Mouse (Mus musculus): Measurements from ENCODE around the gene Arhgef12. TPM values are rescaled to one million over a fixed set of nuclear protein-coding genes. Genes with fewer than 3 reads are reported as not detected.

Gene Arhgef12
- polyA plus RNA-seq, 1 experiment from 2014 or later = 3.9 TPM

DNA sequence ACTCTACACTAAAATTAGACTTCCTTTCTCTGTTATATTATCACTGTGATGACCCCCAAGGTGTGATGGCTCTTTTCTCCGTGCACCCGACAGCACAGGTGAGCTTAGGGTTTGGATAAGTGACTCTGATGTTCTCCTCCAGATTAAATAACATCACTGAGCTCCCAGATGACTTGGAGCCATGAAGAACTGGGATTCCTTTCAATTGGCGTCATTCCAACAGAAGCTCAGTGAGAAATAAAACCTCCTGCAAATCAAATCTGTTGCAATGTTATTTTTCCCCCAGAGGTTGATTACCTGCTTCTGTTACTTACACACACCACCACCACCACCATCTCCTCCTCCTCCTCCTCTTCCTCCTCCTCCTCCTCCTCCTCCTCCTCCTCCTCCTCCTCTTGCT is 13.2 kb downstream of the Arhgef12 start:
- no peak for TF ChIP-seq CTCF (IDR thresholded peaks at IDR 0.05; ENCODE audit: low read depth)

DNA sequence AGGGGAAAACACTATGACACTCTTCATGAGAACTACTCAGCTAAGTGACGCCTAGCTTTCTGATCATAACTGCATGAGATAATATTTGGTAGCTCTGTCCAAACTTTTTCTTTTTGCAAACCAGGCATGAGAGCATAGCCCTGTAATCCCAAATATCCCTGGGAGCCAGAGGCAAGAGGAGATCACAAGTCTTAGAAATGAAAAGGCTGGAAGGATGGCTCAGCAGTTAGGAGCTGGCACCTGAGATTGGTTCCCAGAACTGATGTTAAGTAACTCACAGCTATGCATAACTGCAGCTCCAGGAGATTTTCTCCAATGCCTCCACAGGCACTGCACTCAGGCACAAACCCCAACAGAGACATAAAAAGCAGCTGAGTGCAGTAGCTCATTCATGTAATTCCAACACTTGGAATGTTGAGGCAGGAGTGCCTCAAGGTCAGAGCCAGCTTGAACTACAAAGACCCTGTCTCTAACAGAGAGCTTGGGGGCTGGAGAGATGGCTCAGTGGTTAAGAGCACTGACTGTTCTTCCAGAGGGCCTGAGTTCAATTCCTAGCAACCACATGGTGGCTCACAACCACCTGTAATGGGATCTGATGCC is 21.3 kb downstream of the Arhgef12 start:
- Histone ChIP-seq H3K27me3 (replicated peaks; ENCODE audit: control insufficient read depth, insufficient read depth, low read length) (no peaks in the 10 kb centered on the region), H3K4me3 (ENCODE audit: low read depth, low read length) (no peak overlapping the region), H3K4me1 (replicated peaks; ENCODE audit: control insufficient read depth, insufficient read depth, low read length) (peaks cover 3% of the 10 kb centered on the region; the same call in 1 of the 2 replicates), H3K36me3 (ENCODE audit: control insufficient read depth, insufficient read depth) (no peaks in the 10 kb centered on the region), H3K9me3 (ENCODE audit: control insufficient read depth) (no peaks in the 10 kb centered on the region), H3K4me2 (replicated peaks; ENCODE audit: low read depth) (no peak overlapping the region), H3K27ac (ENCODE audit: low read depth, low read length) (no peak overlapping the region), H3K9ac (ENCODE audit: low read depth, low read length) (no peak overlapping the region)
- 88% methylated on average over 1 of the region's 1 CpGs for WGBS
- ATAC-seq = no peak
- no peak for TF ChIP-seq CTCF (IDR thresholded peaks at IDR 0.05; ENCODE audit: low read depth)

More for the DNA sequence above, 13.2 kb downstream of the Arhgef12 start:
- no peak for ATAC-seq
- H3K9ac ChIP-seq (ENCODE audit: low read depth, low read length) = no peak overlapping the region
- no peaks in the 10 kb centered on the region for H3K36me3 ChIP-seq (ENCODE audit: control insufficient read depth, insufficient read depth)
- peaks cover 2% of the 10 kb centered on the region for H3K4me1 ChIP-seq (replicated peaks; ENCODE audit: control insufficient read depth, insufficient read depth, low read length)
- no peaks in the 10 kb centered on the region for H3K27me3 ChIP-seq (replicated peaks; ENCODE audit: control insufficient read depth, insufficient read depth, low read length)
- no peak overlapping the region for H3K27ac ChIP-seq (ENCODE audit: low read depth, low read length)
- 66% methylated on average over 3 of the region's 3 CpGs for WGBS
- H3K4me3 ChIP-seq (ENCODE audit: low read depth, low read length) = no peak overlapping the region
- H3K4me2 ChIP-seq (replicated peaks; ENCODE audit: low read depth) = no peak overlapping the region
- no peaks in the 10 kb centered on the region for H3K9me3 ChIP-seq (ENCODE audit: control insufficient read depth)

GRCm38 (mm10) chr9:43084496-43085362 is 22.3 kb downstream of the Arhgef12 start:
- no peak overlapping the region for H3K27ac ChIP-seq (ENCODE audit: low read depth, low read length)
- no peak for ATAC-seq
- 63% methylated on average over 7 of the region's 7 CpGs for WGBS

DNA sequence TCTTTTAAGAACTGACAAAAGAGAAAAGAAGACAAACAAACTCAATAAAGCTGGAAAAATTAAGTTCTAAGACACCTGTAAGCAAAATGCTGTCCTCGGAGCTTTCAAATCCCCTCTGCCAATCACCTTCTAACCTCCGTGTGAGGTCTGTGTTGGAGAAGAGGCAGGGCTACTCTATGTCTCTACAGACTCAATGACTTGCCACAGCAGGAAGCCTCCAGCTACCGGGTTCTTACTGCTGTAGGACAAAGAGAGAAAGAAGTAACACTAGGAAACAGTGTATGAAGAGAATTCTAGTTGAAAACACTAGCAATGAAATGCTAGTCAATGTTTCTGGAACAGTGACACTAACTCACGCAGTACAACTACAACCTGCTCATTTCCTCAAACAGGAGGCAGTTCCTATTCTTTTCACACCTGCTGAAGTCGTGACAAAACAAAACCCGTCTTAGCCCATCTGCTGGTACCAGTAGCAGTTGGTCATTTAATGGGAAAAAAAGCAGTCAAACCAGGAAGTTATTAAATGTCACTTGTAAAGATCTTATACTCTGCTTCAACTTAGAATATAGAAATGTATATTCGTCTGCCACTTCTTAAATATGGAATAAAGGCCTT is 23.5 kb downstream of the Arhgef12 start:
- no peak overlapping the region for H3K4me3 ChIP-seq (ENCODE audit: low read depth, low read length)
- TF ChIP-seq CTCF (IDR thresholded peaks at IDR 0.05; ENCODE audit: low read depth) = no peak
- no peaks in the 10 kb centered on the region for H3K36me3 ChIP-seq (ENCODE audit: control insufficient read depth, insufficient read depth)
- peaks cover 3% of the 10 kb centered on the region; the same call in 1 of the 2 replicates for H3K4me1 ChIP-seq (replicated peaks; ENCODE audit: control insufficient read depth, insufficient read depth, low read length)
- no peaks in the 10 kb centered on the region for H3K9me3 ChIP-seq (ENCODE audit: control insufficient read depth)
- H3K4me2 ChIP-seq (replicated peaks; ENCODE audit: low read depth) = no peak overlapping the region
- H3K27ac ChIP-seq (ENCODE audit: low read depth, low read length) = no peak overlapping the region
- no peak for ATAC-seq
- WGBS = 67% methylated on average over 7 of the region's 7 CpGs
- no peaks in the 10 kb centered on the region for H3K27me3 ChIP-seq (replicated peaks; ENCODE audit: control insufficient read depth, insufficient read depth, low read length)
- H3K9ac ChIP-seq (ENCODE audit: low read depth, low read length) = no peak overlapping the region

More at GRCm38 (mm10) chr9:43084496-43085362, 22.3 kb downstream of the Arhgef12 start:
- Histone ChIP-seq H3K9me3 (ENCODE audit: control insufficient read depth) (no peaks in the 10 kb centered on the region), H3K4me2 (replicated peaks; ENCODE audit: low read depth) (no peak overlapping the region), H3K4me3 (ENCODE audit: low read depth, low read length) (no peak overlapping the region), H3K4me1 (replicated peaks; ENCODE audit: control insufficient read depth, insufficient read depth, low read length) (peaks cover 3% of the 10 kb centered on the region; the same call in 1 of the 2 replicates), H3K9ac (ENCODE audit: low read depth, low read length) (no peak overlapping the region), H3K36me3 (ENCODE audit: control insufficient read depth, insufficient read depth) (no peaks in the 10 kb centered on the region), H3K27me3 (replicated peaks; ENCODE audit: control insufficient read depth, insufficient read depth, low read length) (no peaks in the 10 kb centered on the region)
- no peak for TF ChIP-seq CTCF (IDR thresholded peaks at IDR 0.05; ENCODE audit: low read depth)

GRCm38 (mm10) chr9:43078711-43079110 is 28.3 kb downstream of the Arhgef12 start:
- Histone ChIP-seq H3K9ac (ENCODE audit: low read depth, low read length) (no peak overlapping the region), H3K9me3 (ENCODE audit: control insufficient read depth) (no peaks in the 10 kb centered on the region), H3K4me1 (replicated peaks; ENCODE audit: control insufficient read depth, insufficient read depth, low read length) (no peaks in the 10 kb centered on the region), H3K36me3 (ENCODE audit: control insufficient read depth, insufficient read depth) (no peaks in the 10 kb centered on the region), H3K27me3 (replicated peaks; ENCODE audit: control insufficient read depth, insufficient read depth, low read length) (no peaks in the 10 kb centered on the region), H3K4me2 (replicated peaks; ENCODE audit: low read depth) (no peak overlapping the region), H3K27ac (ENCODE audit: low read depth, low read length) (no peak overlapping the region), H3K4me3 (ENCODE audit: low read depth, low read length) (no peak overlapping the region)
- WGBS = 90% methylated on average over 3 of the region's 3 CpGs
- TF ChIP-seq CTCF (IDR thresholded peaks at IDR 0.05; ENCODE audit: low read depth) = no peak
- ATAC-seq = no peak

DNA sequence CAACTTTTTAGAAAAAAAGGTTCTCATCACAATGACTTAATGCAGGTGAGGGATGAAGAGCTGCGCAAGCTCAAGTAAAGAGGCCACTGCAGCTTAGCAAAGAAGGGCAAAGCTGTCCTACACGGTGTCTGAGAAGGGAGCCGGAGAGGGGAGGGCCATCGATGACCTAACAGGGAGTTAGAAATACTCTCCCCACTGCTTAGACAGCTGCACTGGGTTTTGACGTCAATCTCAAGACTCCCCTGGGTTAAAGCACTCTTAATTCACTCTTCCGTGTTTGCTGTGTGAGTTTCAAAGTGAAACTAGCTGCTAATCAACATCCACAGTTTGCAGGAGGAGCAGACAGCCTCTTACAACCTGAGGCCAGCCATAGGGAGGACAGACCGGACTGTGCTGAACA is 30.9 kb downstream of the Arhgef12 start:
- no peaks in the 10 kb centered on the region for H3K4me1 ChIP-seq (replicated peaks; ENCODE audit: control insufficient read depth, insufficient read depth, low read length)
- H3K9me3 ChIP-seq (ENCODE audit: control insufficient read depth) = no peaks in the 10 kb centered on the region
- H3K27ac ChIP-seq (ENCODE audit: low read depth, low read length) = no peak overlapping the region
- no peak for ATAC-seq
- 65% methylated on average over 7 of the region's 7 CpGs for WGBS
- H3K36me3 ChIP-seq (ENCODE audit: control insufficient read depth, insufficient read depth) = no peaks in the 10 kb centered on the region
- no peak overlapping the region for H3K4me2 ChIP-seq (replicated peaks; ENCODE audit: low read depth)
- no peak for TF ChIP-seq CTCF (IDR thresholded peaks at IDR 0.05; ENCODE audit: low read depth)
- no peak overlapping the region for H3K4me3 ChIP-seq (ENCODE audit: low read depth, low read length)
- H3K27me3 ChIP-seq (replicated peaks; ENCODE audit: control insufficient read depth, insufficient read depth, low read length) = no peaks in the 10 kb centered on the region
- no peak overlapping the region for H3K9ac ChIP-seq (ENCODE audit: low read depth, low read length)

All from intestine, postnatal 0 days (tissue).